Mouse (Mus musculus): ENCODE results near the gene Nrxn1.

GRCm38 (mm10) chr17:90362169-90362568, 730.7 kb downstream of the Nrxn1 start:
- no peak for TF ChIP-seq CTCF (IDR thresholded peaks at IDR 0.05; ENCODE audit: insufficient read depth, low read length)
- TF ChIP-seq POLR2A (IDR thresholded peaks at IDR 0.05; ENCODE audit: borderline replicate concordance, extremely low read depth, low read depth, low read length) = no peak
